Mouse (Mus musculus): Measurements from ENCODE around the gene Srsx.
"Not testable (repeated sequence)": the region's sequence is repeated elsewhere in the genome, so short reads cannot be mapped to it uniquely, and the experiment has no call there.

The Srsx gene

DNA sequence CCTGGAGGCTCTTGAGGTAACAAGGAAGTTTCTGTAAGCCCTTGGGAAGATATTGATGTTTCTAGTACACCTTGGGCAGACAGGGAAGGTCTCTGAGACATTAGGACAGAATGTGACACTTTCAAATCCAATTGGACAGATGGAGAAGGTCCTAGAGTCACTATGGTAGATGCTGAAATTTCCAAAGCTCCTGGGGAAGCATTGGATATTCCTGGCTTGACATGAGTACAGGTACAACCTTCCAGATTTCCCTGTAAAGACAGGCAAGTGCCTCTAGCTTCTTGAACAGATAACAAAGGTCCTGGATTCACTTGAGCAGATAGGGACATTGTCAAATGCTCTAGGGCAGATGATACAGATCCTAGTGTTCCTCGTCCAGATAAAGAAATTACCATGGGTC lies at the start of gene Srsx:
Gene Srsx (minus strand): TSS at position 101 of the 400 bp plus-strand sequence.
- not testable (repeated sequence) for DNase-seq

DNA sequence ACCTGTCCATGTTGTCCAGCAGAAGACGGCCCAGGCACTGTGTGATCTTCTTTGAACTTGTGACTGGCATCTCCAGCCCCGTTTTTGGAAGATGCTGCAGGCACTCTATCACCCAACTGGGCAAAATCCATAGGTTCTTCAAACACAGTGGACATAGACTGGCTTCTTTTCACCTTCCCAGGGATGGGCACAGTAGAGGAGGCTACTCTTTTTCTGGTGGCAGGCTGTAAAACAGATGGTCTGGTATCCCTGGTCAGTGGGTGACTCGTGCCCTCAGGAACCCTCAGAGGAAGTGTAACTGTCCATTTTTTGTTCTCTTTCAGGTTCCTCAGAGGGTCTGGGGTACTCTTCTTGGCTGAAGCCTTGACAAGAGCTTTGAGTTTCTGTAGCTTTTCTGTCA lies 24.5 kb upstream of the Srsx start, which contains the start of gene Gm17577:
Gene Gm17577 (minus strand): TSS at position 101 of the 400 bp plus-strand sequence.
- DNase-seq = not testable (repeated sequence)
